Mouse (Mus musculus): Measurements from ENCODE around the gene Cry1.

The Cry1 gene

DNA sequence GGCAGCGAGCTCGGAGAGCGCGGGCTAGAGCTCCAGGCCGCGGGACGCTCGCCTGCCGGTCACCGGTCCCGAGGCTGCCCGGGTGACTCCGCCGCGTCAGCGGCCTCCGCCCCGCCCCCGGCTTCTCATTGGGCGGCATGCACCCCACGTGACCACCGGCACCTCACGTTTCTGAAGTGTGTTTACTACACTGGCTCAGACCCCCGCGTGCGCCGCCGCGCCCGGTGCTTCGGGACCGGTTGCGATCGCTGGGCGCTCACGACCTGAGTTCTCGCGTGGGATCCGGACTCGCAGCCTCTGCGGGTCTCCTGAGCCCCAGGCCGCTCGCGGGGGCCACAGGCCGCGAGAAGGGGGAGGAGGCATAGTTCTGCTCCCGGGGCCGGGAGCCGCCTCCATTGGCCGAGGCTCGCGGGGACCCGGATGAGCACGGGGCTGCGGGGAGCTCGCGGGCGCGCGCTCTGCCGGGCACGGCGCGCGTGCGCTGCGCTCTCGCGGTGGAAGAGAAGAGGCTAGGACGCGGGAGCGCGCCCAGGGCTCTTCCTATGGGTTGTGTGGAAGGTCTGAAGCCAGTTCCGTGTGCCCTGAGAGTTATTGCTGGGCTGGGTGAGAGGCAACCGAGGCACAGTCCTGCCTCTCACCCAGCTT lies at the start of gene Cry1:
Gene Cry1, minus strand, starts transcription at position 101 of the 645 bp plus-strand sequence.
- in situ Hi-C loops (cut with MboI; ENCODE audit: low pct_unique_long_range_greater_than_20kb in 1 of 2, low sequenced_read_pairs in 2 of 2, unreplicated experiment in 1 of 2): no loop called here

DNA sequence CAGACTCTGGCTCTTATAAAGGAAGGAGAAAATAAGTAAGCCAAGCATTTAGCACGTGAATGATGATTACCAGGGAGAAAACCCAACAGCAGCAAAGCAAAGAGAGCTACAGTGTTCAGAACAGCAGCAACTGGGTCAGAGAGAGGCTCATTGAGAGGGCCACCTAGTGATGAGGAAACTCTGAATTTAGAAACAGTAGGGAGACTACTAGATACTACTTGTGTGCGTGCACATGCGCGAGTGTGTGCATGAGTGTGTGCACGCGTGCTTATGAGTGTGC lies 36.8 kb upstream of the Cry1 start:
- in situ Hi-C loops (cut with MboI; ENCODE audit: low pct_unique_long_range_greater_than_20kb in 1 of 2, low sequenced_read_pairs in 2 of 2, unreplicated experiment in 1 of 2): loop anchor here in 1 of 2 experiments (10.0 kb wide), 1 partner anchor 453 kb away; no protein-coding TSS in a partner anchor

DNA sequence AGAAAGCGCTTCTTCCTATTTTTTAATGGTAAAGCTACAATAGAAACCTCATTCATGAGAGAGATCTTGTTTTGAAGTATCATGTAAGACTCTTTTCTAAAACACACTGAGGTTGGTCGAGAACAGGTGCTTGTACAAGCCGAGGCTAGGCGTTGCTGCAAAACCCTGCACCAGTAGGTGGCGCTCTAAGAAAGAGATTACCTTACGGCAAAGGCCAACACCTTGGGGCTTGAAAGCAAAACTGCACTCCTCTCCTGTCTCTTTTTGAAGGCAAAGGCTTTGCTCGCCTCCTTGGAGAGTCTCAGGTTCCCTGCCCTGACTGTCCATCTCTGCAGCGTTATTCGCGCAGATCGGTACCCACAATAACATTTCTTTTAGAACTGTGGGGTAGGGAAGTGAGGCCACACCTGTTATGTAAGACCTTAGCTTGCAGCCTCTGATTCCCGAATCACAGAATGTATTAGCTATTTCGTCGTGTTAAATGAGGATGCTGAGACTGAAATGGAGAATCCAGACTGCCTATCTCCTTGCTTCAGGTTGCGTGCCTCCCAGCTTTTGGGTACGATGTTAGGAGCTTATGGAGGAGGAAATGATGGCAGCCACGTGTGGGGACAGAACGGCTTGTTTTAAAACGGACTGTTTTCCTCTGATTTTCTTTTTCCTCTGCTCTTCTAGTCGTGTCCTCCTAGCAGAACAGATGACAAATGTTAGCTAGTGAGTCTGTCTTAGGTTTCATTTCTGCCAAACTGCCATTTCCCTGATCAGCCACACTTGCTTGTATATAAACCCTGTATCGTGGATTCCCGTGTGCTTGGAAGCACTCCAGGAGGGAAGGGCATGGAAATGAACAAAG lies 36.3 kb upstream of the Cry1 start:
- in situ Hi-C loops (cut with MboI; ENCODE audit: low pct_unique_long_range_greater_than_20kb in 1 of 2, low sequenced_read_pairs in 2 of 2, unreplicated experiment in 1 of 2): loop anchor here in 1 of 2 experiments (10.0 kb wide), 1 partner anchor 454 kb away; no protein-coding TSS in a partner anchor

DNA sequence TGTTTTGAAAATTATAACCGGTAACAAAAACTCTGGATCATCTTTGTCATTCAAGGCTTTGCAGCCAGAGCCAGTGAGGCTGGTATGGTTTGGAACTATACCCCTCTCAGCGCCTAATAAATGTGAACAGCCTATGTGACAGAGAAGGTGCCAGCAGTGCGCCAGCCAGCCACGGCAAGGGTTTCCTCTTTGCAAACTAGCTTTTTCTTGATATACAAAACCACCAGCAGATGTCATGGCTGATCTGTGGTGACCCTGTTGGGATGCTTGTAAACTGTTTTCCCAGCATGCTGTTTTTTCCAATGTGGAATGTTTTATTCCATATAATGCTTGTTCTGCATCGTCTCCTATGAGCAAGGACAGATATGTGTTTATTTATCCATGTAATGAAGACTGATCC lies 30.0 kb upstream of the Cry1 start:
- in situ Hi-C loops (cut with MboI; ENCODE audit: low pct_unique_long_range_greater_than_20kb in 1 of 2, low sequenced_read_pairs in 2 of 2, unreplicated experiment in 1 of 2): no loop called here

DNA sequence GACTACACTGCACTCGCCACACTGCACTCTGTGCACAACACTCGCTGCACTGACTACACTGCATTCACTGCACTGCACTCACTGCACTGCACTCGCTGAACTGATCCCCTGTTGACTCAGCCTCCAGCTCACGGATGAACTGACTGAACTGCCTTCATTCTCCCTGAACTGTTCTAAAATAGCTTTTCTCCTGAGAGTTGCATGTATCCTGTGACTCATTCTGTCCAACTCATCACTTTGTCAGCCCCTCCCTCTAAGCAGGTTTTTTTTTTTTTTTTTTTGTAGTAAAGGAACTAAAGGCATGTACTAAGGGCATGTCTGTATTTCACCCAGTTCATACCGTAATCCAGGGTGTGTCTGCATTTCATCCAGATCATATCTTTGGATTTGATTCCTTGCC lies 26.8 kb upstream of the Cry1 start:
- in situ Hi-C loops (cut with MboI; ENCODE audit: low pct_unique_long_range_greater_than_20kb in 1 of 2, low sequenced_read_pairs in 2 of 2, unreplicated experiment in 1 of 2): no loop called here

DNA sequence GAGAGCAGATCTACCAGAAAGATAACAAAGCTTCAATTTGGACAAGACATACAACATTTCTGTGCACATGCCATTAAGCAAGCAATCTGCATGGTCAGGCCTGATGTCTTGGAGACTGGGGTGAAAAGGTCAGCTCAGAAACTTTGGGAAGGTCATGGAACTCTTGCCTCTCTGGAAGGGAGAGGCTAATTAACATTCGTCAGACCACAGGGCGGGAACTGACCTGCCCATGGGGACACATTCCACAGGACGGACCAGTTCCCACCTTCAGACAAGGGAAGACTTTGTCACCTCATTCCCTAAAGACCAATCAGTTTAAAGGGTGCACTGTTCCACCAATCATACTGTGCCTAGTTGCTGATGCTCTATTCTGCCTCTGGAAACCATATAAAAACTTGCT lies 25.3 kb upstream of the Cry1 start:
- in situ Hi-C loops (cut with MboI; ENCODE audit: low pct_unique_long_range_greater_than_20kb in 1 of 2, low sequenced_read_pairs in 2 of 2, unreplicated experiment in 1 of 2): no loop called here

DNA sequence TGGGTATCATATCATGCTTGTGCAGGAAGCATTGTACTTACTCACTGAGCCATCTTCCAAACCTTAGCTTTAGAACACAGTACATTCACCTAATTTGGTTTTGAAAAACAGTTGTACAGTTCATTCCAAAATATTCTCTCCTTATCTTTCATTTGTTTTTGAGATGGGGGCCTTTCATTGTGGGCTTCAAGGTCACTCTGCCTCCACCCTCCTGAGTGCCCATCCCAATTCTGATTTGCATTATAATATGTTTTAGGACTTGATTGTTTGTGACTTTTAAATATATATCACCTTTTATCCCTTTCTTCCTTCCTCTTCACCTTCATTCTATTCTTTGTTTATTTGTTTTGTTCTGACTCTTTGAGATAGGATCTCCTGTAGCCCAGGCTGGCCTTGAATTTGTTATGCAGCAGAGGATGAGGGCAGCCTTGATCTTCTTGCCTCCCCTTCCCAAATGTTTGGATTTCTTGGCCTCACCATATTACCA lies 24.3 kb upstream of the Cry1 start:
- in situ Hi-C loops (cut with MboI; ENCODE audit: low pct_unique_long_range_greater_than_20kb in 1 of 2, low sequenced_read_pairs in 2 of 2, unreplicated experiment in 1 of 2): no loop called here

DNA sequence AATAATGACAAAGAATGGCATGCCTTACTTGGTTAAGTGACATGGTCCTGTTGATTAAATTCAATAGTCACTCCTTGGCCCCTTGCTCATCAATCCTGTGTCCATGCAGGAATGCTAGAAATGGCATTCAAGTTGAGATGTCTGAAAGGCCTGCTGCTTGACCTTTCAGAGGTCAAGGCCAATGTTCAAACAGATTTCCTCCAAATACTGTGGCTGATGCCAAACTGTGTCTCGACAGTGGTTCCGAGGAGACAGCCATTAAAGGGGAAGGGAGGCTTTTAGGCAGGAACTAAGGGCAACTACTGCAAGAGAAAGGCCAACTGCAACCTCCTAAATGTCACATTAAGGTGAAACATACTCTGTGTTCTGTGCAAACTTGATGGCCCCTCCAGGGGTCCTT lies 20.5 kb upstream of the Cry1 start:
- in situ Hi-C loops (cut with MboI; ENCODE audit: low pct_unique_long_range_greater_than_20kb in 1 of 2, low sequenced_read_pairs in 2 of 2, unreplicated experiment in 1 of 2): no loop called here

DNA sequence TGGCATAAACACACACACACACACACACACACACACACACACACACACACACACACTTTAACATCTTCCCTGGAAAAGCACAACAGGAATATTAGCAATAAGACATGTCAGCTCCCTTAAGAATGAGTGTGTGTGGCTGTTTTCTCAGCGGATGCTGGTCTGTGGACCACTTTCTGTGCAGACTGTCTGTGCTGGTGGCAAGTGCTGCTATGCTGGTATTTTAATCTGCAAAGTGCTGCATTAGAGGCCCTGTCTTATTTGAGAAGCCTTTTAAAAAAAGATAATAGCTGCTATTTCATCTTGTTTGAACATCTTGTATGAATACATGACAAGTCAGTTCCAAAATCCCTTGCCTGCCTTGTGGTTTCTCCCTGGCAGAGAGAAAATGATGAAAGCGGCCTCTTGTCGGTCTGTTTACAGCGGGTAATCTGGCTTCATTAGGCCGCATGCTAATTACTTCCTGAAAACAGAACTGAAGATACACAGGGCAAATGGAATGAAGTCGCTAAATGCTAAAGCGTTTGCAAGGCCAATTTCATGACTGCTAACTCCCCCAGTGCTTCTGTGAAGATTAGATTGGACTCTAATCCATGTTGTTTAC lies 19.5 kb upstream of the Cry1 start:
- in situ Hi-C loops (cut with MboI; ENCODE audit: low pct_unique_long_range_greater_than_20kb in 1 of 2, low sequenced_read_pairs in 2 of 2, unreplicated experiment in 1 of 2): no loop called here

DNA sequence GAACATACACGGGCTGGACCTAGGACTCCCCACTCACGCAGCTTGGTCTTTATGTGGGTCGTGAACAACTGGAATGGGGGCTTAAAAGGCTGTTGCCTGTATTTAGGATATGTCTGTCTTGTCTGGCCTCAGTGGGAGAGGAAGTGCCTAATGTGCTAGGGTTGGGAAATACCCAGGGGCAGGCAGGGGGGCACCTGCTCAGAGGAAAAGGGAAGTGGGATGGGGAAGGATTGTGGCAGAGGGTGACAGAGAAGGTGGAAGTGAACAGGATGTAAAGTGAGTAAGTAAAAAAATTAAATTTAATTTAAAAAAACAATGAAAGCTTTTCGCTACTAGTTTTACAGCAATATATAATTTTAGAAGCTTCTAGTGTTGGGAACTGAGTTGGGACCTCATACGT lies 9.7 kb upstream of the Cry1 start:
- in situ Hi-C loops (cut with MboI; ENCODE audit: low pct_unique_long_range_greater_than_20kb in 1 of 2, low sequenced_read_pairs in 2 of 2, unreplicated experiment in 1 of 2): no loop called here

DNA sequence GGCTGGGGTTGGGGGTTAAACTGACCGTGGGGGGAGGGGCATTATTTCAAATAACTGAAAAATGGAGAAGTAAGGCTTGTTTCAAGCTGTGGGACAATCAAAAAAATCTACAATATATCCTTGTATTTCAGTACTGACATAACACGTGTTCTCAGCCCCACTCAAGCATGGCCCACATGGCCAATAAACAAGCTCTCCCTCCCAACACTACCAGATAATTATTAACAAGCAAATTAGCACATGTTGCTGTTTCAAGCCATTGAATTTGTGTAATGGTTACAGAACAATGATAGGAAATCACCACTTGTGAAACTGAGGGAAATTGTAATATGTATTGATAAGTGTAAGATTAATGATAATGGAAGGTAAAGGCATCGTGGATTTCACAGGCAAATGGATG lies 8.5 kb upstream of the Cry1 start:
- in situ Hi-C loops (cut with MboI; ENCODE audit: low pct_unique_long_range_greater_than_20kb in 1 of 2, low sequenced_read_pairs in 2 of 2, unreplicated experiment in 1 of 2): no loop called here

DNA sequence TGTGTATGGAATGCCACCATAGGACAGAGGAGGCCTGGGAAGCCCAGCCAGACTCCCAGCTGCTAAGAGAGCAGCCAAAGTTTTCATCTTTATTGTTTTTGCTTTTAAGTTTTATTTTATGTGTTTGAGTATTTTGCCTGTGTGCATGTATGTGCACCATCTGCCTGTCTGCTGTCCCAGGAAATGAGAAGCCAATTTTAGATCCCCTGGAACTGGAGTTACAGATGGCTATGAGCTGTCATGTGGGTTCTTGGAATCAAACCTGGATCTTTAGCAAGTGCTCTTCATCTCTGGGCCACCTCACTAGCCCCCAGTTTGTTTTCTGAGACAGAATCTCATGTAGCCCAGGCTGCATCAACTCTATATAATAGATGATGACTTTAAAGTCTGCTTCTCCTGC lies 5.8 kb upstream of the Cry1 start:
- in situ Hi-C loops (cut with MboI; ENCODE audit: low pct_unique_long_range_greater_than_20kb in 1 of 2, low sequenced_read_pairs in 2 of 2, unreplicated experiment in 1 of 2): no loop called here

DNA sequence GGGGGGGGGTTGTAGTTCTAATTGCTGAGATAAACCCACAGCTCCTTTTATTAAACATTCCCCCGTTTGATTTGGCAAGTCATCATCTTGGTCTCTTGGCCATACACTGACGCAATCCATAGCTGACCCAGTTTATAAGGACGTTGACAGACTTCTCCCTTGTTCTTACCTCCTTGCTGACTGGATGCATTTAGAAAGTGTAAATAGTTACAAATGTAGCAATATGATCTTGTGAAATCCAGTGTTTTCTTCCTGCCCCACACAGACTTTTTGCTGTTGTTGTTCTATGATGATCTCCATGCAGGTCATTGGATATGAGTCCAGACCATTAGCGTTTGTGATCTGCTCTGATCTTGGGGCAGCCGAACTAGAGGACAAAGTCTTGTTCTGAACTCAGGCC lies 5.1 kb upstream of the Cry1 start:
- in situ Hi-C loops (cut with MboI; ENCODE audit: low pct_unique_long_range_greater_than_20kb in 1 of 2, low sequenced_read_pairs in 2 of 2, unreplicated experiment in 1 of 2): no loop called here

DNA sequence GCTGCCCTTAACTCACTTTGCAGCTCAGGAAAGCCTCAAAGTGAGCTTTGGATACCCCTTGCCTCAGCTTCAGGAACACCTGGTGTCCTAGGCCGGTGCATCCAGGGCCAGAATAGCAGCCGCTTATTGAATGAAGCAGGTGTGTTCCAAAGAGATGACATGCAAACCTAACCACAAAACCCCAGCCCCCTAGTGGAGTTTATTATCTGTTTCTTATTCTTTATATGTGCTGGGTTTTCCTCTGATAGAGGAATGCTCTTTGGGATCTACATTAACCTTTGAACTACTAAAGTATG lies 1.6 kb upstream of the Cry1 start:
- in situ Hi-C loops (cut with MboI; ENCODE audit: low pct_unique_long_range_greater_than_20kb in 1 of 2, low sequenced_read_pairs in 2 of 2, unreplicated experiment in 1 of 2): no loop called here

DNA sequence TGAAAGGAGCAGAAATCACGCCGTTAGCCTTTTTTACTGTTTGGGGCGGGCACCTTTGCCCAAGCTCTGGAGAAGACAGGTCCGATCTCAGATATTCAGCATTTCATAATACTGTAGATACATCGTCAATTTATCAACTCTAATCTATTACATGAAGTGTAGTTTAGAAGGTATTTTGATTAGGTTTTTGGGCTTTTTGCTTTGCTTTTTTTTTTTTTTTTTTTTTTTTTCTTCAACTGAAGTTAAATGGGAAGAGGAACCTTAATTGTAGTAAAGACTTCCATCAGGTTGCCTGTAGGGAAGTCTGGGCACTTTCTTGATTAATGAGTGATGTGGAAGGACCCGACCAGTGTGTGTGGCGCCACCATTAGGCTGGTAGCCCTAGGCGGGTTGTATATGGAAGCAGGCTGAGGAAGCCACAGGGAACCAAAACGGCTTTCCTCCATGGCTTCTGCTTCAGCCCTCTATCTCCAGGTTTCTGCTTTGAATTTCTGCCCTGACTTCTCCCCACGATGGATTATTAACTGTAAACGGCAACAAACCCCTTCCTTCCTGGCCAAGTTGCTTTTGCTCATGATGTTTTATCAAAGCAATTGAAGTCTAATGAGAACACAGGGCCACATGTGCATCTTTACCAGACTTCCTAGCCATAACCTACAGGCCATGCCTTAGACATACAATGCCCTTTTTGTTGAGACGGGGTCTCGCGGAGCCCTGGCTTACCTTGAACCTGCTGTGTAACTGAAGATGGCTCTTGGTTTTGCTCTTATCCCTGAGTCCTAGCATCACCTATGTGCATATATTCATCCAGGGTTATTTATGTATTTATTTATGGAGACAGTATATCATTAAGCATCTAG lies 1.0 kb upstream of the Cry1 start:
- in situ Hi-C loops (cut with MboI; ENCODE audit: low pct_unique_long_range_greater_than_20kb in 1 of 2, low sequenced_read_pairs in 2 of 2, unreplicated experiment in 1 of 2): no loop called here

DNA sequence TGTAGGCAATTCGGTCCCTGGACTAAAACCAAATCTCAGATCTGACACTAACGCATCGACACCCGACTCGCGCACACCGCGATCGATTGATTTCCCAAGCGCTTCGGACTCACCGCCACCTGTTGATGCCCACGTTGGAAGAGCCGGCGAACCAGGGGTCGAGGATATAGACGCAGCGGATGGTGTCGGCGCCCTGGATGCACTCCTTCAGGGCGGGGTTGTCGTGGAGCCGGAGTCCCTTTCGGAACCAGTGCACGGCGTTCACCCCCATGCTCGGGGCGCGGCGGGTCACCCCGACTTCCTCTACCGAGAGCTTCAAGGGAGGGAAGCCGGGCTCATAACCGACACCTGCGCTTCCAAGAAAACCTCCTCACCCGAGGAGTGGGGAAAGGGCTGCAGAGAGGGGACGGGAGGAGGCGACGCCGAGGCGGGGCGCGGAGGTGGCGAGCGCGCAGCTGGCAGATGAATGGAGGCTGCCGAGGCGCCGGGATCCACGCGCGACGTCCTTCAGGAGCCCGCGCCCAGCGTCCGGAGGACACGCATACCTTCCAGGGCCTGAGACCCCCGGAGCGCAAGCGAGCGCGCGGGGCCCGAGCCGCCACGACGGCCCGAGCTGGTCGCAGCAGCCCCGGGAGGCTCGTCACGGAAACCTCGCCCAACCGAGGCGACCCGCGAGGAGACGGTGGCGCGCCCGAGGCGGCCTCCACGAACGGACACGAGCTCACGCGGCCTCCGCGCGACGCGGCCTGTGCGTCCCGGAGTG lies 482 bp downstream of the Cry1 start:
- in situ Hi-C loops (cut with MboI; ENCODE audit: low pct_unique_long_range_greater_than_20kb in 1 of 2, low sequenced_read_pairs in 2 of 2, unreplicated experiment in 1 of 2): no loop called here

DNA sequence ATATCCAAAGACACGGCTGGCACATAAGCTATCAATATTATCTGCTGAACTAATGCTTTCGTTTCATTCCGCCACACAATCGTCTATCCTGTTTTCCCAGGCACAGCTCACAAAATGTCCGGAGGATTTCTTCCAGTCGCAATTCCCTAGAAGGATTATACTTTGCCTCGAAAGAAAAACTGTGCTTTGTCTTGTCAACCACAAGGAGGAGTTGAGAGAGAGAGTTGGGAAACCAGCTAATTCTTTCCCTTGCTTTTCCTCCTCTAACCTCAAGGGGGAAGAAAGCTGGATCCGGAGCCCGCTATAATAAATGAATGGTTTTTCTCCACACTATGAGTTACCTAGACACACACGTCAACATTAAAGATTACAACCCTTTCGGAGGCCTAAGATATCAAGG lies 1.2 kb downstream of the Cry1 start:
- in situ Hi-C loops (cut with MboI; ENCODE audit: low pct_unique_long_range_greater_than_20kb in 1 of 2, low sequenced_read_pairs in 2 of 2, unreplicated experiment in 1 of 2): no loop called here

DNA sequence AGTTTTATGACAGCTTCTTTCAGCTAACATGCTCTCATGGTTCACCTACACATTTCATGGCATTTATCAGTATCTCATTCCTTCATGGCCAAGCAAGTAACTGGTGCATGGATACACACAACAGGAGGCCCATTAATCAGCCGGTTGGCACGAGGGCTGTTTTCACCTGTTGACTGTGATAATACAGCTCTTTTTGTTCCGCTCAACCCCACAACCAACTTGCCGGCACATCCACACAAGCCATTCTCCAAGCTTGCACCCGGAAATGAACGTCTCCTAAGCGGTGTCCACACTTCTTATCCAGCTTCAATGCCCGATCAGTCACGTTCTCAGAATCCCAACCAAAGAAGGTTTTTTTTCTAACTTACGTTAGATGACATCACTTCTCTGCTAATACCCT lies 2.1 kb downstream of the Cry1 start:
- in situ Hi-C loops (cut with MboI; ENCODE audit: low pct_unique_long_range_greater_than_20kb in 1 of 2, low sequenced_read_pairs in 2 of 2, unreplicated experiment in 1 of 2): no loop called here
